Mouse (Mus musculus) limb, embryonic 12.5 days (tissue): ENCODE results near the gene Gnat2. TPM values are rescaled to one million over a fixed set of nuclear protein-coding genes. Genes with fewer than 3 reads are reported as not detected.
A peak's percentile ranks its signal among the peaks of the same experiment; 100 is the strongest.

ENCODE experiments used
- ATAC-seq: fragments of 200-750 bp; cut with Nextera tagmentation; 2 replicates; pipeline ENCODE4 v1.8.0; 2017; ENCODE audit warnings: low read depth, moderate TSS enrichment; ENCODE audit not compliant: insufficient number of reproducible peaks, insufficient read depth, low FRiP score, low TSS enrichment
- H3K27ac ChIP-seq: fragments of 300-500 bp; sonication (generic); 2 replicates; pipeline ENCODE4 v1.5.1; 2016; ENCODE audit warnings: mild to moderate bottlenecking, moderate library complexity
- H3K27me3 ChIP-seq: fragments of 300-500 bp; sonication (generic); 2 replicates; pipeline ENCODE4 v1.6.1; 2016; ENCODE audit warnings: mild to moderate bottlenecking, moderate library complexity
- H3K36me3 ChIP-seq: fragments of 300-500 bp; sonication (generic); 2 replicates; pipeline ENCODE4 v1.6.1; 2016; ENCODE audit warnings: mild to moderate bottlenecking, moderate library complexity
- H3K4me1 ChIP-seq: fragments of 300-500 bp; sonication (generic); replicated peaks from 2 replicates; pipeline ENCODE4 v1.6.1; 2016
- H3K4me2 ChIP-seq: fragments of 300-500 bp; sonication (generic); 2 replicates; pipeline ENCODE4 v1.6.1; 2016; ENCODE audit warnings: mild to moderate bottlenecking, moderate library complexity
- H3K4me3 ChIP-seq: fragments of 300-500 bp; sonication (generic); replicated peaks from 2 replicates; pipeline ENCODE4 v1.5.1; 2016; ENCODE audit warnings: mild to moderate bottlenecking
- H3K9ac ChIP-seq: fragments of 300-500 bp; sonication (generic); replicated peaks from 2 replicates; pipeline ENCODE4 v1.6.1; 2016; ENCODE audit warnings: mild to moderate bottlenecking, moderate library complexity
- H3K9me3 ChIP-seq: fragments of 300-500 bp; sonication (generic); 2 replicates; pipeline ENCODE4 v1.6.1; 2016; ENCODE audit warnings: mild to moderate bottlenecking, moderate library complexity
- WGBS: fragments of 180-500 bp; shearing (Covaris S2); methylation state at CpG from one replicate; pipeline ENCODE4 v1.1.7; 2016; 5-methylcytosine and 5-hydroxymethylcytosine counted together
- polyA plus RNA-seq: library from polyadenylated mRNA; unstranded; fragments of >200 nt; fragmentation: Nextera tagmentation; extraction: Ambion mirVana; gene quantifications from 2 replicates; pipeline ENCODE4 v1.2.1, GENCODE M21; 2016

The Gnat2 gene
- polyA plus RNA-seq, 1 experiment from 2014 or later: 0.55 TPM

DNA sequence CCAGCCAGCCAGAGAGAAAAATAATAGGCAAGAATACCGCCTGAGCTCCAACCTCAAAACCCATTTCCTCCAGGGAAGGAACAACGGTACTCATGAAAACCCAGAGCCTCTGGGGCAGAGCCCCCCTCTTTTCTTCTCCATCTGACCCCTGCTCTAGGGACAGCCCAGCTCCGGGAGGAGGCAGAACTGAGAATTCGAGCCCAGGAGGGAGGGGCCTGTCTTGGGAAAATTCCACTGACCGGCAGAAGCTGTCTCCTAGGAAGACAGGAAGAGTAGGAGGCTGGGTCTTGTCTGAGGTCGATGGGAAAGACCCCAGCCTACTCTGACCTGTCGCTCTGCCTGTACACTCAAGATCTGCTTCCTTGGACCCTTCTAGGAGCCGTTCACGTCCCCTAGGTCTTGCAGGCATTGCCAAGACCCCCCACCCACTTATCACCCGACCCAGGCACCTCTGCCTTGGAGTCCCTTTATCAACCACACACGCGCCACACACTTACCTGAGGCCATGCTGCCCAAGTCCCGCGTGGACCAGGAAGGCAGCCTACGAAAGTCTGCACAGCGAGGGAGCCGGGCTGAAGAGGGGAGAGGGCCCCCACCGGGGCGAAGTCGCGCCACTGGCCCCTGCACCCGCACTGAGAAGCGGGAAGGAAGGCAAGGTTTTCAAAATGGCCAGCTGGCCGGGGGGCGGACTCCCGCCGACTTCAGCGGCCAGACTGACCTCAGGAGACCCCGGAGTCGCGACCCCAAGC is 6.7 kb upstream of the Gnat2 start:
- Histone ChIP-seq H3K27ac (peak overlapping the region; percentile 88), H3K9me3 (no peaks in the 10 kb centered on the region), H3K27me3 (no peaks in the 10 kb centered on the region), H3K9ac (peak overlapping the region; percentile 76), H3K4me3 (peak overlapping the region; percentile 68), H3K4me1 (peaks cover 62% of the 10 kb centered on the region), H3K36me3 (no peaks in the 10 kb centered on the region), H3K4me2 (peak overlapping the region; percentile 99)
- ATAC-seq: peak; percentile 28
- whole genome bisulfite sequencing: under 1% methylated on average over 31 of the region's 31 CpGs

DNA sequence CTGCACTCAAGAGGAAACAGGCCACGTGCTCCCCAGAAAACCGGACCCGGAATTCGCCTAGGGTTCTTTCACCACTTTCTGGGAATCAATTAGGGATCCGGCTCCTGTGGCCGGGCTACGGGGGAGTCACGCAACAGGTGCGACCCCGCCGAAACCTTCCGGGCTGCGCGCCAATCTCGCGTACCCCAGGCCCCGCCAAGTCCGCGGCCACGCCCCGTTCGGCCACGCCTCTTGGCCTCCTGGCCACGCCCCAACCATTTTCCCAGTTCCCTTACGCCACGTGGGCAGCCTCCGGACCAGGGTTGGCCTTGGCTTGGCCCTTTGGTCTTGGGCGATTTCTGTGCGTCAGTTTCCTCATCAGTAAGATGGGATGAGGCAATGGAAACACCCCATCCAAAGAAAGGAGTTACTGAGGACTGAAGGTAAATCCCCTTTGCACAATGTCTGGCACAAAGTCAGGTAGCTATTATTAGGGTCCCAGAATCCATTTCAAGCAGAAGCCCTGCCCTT is 6.1 kb upstream of the Gnat2 start, which contains the start of gene Ampd2:
Gene Ampd2 (minus strand): TSS at position 182 of the 510 bp plus-strand sequence.
- peak within 1 kb of the TSS; percentile 76 for H3K9ac ChIP-seq
- H3K4me2 ChIP-seq: peak within 1 kb of the TSS; percentile 99
- no peaks in the 10 kb centered on the region for H3K27me3 ChIP-seq
- peak within 1 kb of the TSS; percentile 68 for H3K4me3 ChIP-seq
- no peaks in the 10 kb centered on the region for H3K36me3 ChIP-seq
- ATAC-seq: peak; percentile 31
- under 1% methylated on average over 29 of the region's 29 CpGs for WGBS
- peak within 1 kb of the TSS; percentile 88 for H3K27ac ChIP-seq
- no peaks in the 10 kb centered on the region for H3K9me3 ChIP-seq
- H3K4me1 ChIP-seq: peaks cover 56% of the 10 kb centered on the region

GRCm38 (mm10) chr3:108087329-108087728 is 5.3 kb upstream of the Gnat2 start:
- Histone ChIP-seq H3K27ac (no peak overlapping the region), H3K9me3 (no peaks in the 10 kb centered on the region), H3K9ac (no peak overlapping the region), H3K4me1 (peaks cover 48% of the 10 kb centered on the region), H3K27me3 (no peaks in the 10 kb centered on the region), H3K36me3 (no peaks in the 10 kb centered on the region), H3K4me2 (peak overlapping the region; percentile 99), H3K4me3 (0 out of 2 replicates have a peak overlapping the region, but pooled peaks have one; percentile 68)
- 76% methylated on average over 3 of the region's 3 CpGs for WGBS
- ATAC-seq: no peak

- no peaks in the 10 kb centered on the region for H3K9me3 ChIP-seq
- ATAC-seq: no peak
- no peak overlapping the region for H3K4me2 ChIP-seq
- H3K36me3 ChIP-seq: no peaks in the 10 kb centered on the region
- H3K27ac ChIP-seq: no peak overlapping the region
- no peaks in the 10 kb centered on the region for H3K27me3 ChIP-seq
- H3K4me1 ChIP-seq: peaks cover 32% of the 10 kb centered on the region
- no peak overlapping the region for H3K4me3 ChIP-seq
- 46% methylated on average over 5 of the region's 5 CpGs for WGBS
- no peak overlapping the region for H3K9ac ChIP-seq
These were observed 3.7 kb upstream of the Gnat2 start for GRCm38 (mm10) chr3:108088842-108089380.

GRCm38 (mm10) chr3:108089916-108090315 is 2.7 kb upstream of the Gnat2 start:
- H3K4me3 ChIP-seq: no peak overlapping the region
- no peak overlapping the region for H3K4me2 ChIP-seq
- no peaks in the 10 kb centered on the region for H3K9me3 ChIP-seq
- ATAC-seq: no peak
- no peak overlapping the region for H3K27ac ChIP-seq
- H3K4me1 ChIP-seq: peaks cover 22% of the 10 kb centered on the region
- H3K27me3 ChIP-seq: no peaks in the 10 kb centered on the region
- no peak overlapping the region for H3K9ac ChIP-seq
- H3K36me3 ChIP-seq: no peaks in the 10 kb centered on the region
- WGBS: 30% methylated on average over 2 of the region's 2 CpGs

DNA sequence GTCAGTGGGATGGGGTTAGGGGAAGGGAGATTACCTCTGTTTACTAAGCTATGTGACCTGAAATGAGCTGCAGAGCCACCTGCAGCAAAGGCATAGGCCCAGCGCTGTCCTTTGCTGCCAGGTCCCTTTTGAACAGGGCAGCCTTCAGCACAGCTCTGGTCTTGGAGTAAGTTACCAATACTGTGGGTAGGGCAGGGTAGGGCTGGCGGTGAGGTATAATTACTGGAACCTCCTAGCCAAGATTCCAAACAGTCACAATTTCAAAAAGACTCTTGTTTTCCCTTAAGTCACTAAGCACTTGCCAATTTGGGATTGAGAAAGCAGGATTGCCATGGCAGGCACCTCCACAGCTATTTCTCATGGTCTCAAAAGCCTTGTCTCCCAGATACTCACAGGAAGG is 2.0 kb upstream of the Gnat2 start:
- Histone ChIP-seq H3K27me3 (no peaks in the 10 kb centered on the region), H3K4me1 (peaks cover 22% of the 10 kb centered on the region), H3K4me3 (no peak overlapping the region), H3K9ac (no peak overlapping the region), H3K9me3 (no peaks in the 10 kb centered on the region), H3K36me3 (no peaks in the 10 kb centered on the region), H3K4me2 (no peak overlapping the region), H3K27ac (no peak overlapping the region)
- 70% methylated on average over 2 of the region's 2 CpGs for WGBS
- no peak for ATAC-seq

DNA sequence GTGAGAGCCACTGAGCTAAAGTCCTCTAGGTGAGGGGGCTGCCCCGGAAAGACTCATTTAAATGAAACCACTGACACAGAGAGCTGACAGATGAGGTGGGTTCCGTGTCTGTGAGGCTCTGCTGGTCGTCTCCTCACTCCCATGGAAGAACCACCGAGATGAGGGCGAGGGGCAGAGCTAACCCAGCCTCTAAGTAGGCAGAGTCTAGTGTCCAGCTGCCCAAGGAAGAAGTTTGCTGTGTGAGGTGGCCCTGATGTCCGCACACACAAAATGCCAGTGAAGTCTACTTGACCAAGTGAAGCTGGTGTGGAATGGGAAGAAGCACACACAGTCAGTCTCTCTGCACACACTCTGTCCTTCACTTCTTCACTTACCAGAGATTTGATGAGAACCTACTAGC is 559 bp upstream of the Gnat2 start:
- Histone ChIP-seq H3K4me1 (peaks cover 18% of the 10 kb centered on the region), H3K27ac (no peak overlapping the region), H3K4me3 (no peak overlapping the region), H3K4me2 (no peak overlapping the region), H3K9me3 (no peaks in the 10 kb centered on the region), H3K36me3 (no peaks in the 10 kb centered on the region), H3K9ac (no peak overlapping the region), H3K27me3 (no peaks in the 10 kb centered on the region)
- ATAC-seq: no peak
- WGBS: 76% methylated on average over 6 of the region's 6 CpGs

DNA sequence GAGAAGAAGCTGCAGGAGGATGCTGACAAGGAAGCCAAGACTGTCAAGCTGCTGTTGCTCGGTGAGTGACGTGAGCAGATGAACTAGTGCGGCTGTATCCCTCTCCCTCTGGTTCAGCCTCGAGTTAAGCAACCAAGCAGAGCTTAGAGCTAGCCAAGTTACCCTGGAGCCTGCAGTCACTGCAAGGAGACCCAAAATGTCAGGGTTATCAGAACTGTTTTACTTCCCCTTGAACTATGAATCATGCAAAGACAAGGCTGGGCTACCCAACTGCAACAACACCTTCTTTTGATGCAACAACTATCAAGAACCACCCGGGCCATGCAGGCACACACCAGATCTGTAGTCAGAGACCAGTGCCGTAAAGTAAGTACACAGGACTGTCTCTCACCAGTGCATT is 717 bp downstream of the Gnat2 start:
- ATAC-seq: no peak

GRCm38 (mm10) chr3:108094146-108094545 is 1.6 kb downstream of the Gnat2 start:
- Histone ChIP-seq H3K9me3 (no peaks in the 10 kb centered on the region), H3K4me1 (peaks cover 3% of the 10 kb centered on the region), H3K27me3 (no peaks in the 10 kb centered on the region), H3K4me3 (no peak overlapping the region), H3K4me2 (no peak overlapping the region), H3K27ac (no peak overlapping the region), H3K9ac (no peak overlapping the region), H3K36me3 (no peaks in the 10 kb centered on the region)
- 90% methylated on average over 1 of the region's 1 CpGs for WGBS
- no peak for ATAC-seq

More for the DNA sequence above, 717 bp downstream of the Gnat2 start:
- Histone ChIP-seq H3K9ac (no peak overlapping the region), H3K4me3 (no peak overlapping the region), H3K9me3 (no peaks in the 10 kb centered on the region), H3K27me3 (no peaks in the 10 kb centered on the region), H3K4me1 (peaks cover 10% of the 10 kb centered on the region), H3K36me3 (no peaks in the 10 kb centered on the region), H3K4me2 (no peak overlapping the region), H3K27ac (no peak overlapping the region)
- 68% methylated on average over 6 of the region's 6 CpGs for WGBS

DNA sequence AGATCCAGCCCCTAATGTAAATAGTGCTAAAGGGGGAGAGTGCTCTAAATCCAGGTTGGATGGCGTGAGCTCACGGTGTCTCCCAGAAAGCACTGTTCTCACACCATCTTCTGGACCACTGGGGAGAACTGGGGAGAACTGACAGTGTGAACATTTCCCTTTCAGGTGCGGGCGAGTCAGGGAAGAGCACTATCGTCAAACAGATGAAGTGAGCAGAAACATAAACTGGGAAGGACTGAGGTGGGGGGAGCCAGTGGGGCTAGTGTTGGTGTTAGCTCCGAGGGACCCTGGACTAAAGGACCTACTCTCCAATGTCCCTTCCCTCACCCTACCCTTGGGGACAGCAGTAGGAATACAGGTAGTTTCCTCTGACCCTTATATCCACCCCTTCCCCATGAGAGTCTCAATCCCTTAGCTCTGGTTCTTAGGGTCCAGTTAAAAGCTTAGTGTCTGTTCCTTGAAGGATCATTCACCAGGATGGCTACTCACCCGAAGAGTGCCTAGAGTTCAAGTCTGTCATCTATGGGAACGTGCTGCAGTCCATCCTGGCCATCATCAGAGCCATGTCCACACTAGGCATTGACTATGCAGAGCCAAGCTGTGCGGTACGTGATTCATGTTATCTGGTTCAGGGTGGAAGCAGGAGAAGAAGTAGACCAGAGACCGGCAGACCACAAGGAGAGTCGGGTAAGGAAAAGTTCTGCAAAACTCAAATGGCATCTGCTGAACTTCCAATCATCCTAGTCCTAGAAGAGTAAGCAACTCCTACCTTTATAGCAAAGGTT is 2.6 kb downstream of the Gnat2 start:
- H3K36me3 ChIP-seq: no peaks in the 10 kb centered on the region
- H3K4me3 ChIP-seq: no peak overlapping the region
- H3K9ac ChIP-seq: no peak overlapping the region
- no peak for ATAC-seq
- H3K27me3 ChIP-seq: no peaks in the 10 kb centered on the region
- no peaks in the 10 kb centered on the region for H3K9me3 ChIP-seq
- no peak overlapping the region for H3K4me2 ChIP-seq
- no peak overlapping the region for H3K27ac ChIP-seq
- H3K4me1 ChIP-seq: no peaks in the 10 kb centered on the region
- WGBS: 91% methylated on average over 12 of the region's 12 CpGs

DNA sequence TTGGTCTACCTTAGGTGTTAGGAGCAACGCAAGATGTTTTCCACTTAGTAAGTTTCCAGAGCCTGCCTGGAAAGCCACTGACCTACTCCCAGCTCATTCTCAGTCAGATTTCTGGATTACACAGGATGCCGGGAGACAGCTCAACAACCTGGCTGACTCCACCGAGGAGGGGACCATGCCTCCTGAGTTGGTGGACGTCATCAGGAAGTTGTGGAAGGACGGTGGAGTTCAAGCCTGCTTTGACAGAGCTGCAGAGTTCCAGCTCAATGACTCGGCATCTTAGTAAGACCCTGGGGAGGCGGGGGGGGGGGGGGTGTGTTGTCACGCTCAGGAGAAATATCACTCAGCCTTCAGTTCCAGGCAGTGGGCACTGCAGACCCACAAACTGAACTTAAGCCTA is 3.6 kb downstream of the Gnat2 start:
- H3K27me3 ChIP-seq: no peaks in the 10 kb centered on the region
- H3K4me2 ChIP-seq: no peak overlapping the region
- ATAC-seq: no peak
- no peaks in the 10 kb centered on the region for H3K9me3 ChIP-seq
- H3K9ac ChIP-seq: no peak overlapping the region
- no peak overlapping the region for H3K27ac ChIP-seq
- no peak overlapping the region for H3K4me3 ChIP-seq
- no peaks in the 10 kb centered on the region for H3K4me1 ChIP-seq
- H3K36me3 ChIP-seq: no peaks in the 10 kb centered on the region
- 81% methylated on average over 8 of the region's 8 CpGs for WGBS
